Mouse (Mus musculus) bone marrow macrophage, adult 2 months (primary cell): ENCODE measurements at regions not wholly inside any gene's neighbourhood (a gene's known extent, or its start where the extent isn't known, plus 50 kb on each side); places are given as distances from the start of the nearest gene placed in this dataset.

Experiments
- H3K27ac ChIP-seq: 2 replicates; pipeline ENCODE4 v1.5.1; 2012; ENCODE audit warnings: low read depth, low read length; ENCODE audit not compliant: insufficient read depth
- H3K4me1 ChIP-seq: 2 replicates; pipeline ENCODE4 v1.6.1; 2012; ENCODE audit warnings: low read length; ENCODE audit not compliant: control insufficient read depth, insufficient read depth
- H3K4me3 ChIP-seq: 2 replicates; pipeline ENCODE4 v1.5.1; 2012; ENCODE audit warnings: mild to moderate bottlenecking, low read length, moderate library complexity; ENCODE audit not compliant: insufficient read depth
- CTCF ChIP-seq: IDR thresholded peaks from 2 replicates; pipeline ENCODE4 v1.5.1; 2012; ENCODE audit warnings: low read depth, mild to moderate bottlenecking, low read length, moderate library complexity
- POLR2A ChIP-seq: IDR thresholded peaks from 2 replicates; pipeline ENCODE4 v1.6.1; 2012; ENCODE audit warnings: mild to moderate bottlenecking, low read depth, low read length, borderline replicate concordance

GRCm38 (mm10) chr4:98236006-98236783 is 146.9 kb downstream of the Tm2d1 start:
- TF ChIP-seq POLR2A (no peak), CTCF (no peak)

GRCm38 (mm10) chr4:98228193-98228592 is 154.9 kb downstream of the Tm2d1 start:
- Histone ChIP-seq H3K27ac (no peak overlapping the region), H3K4me1 (no peaks in the 10 kb centered on the region), H3K4me3 (no peak overlapping the region)
- no peak for TF ChIP-seq POLR2A
- TF ChIP-seq CTCF = no peak

More at GRCm38 (mm10) chr4:98236006-98236783, 146.9 kb downstream of the Tm2d1 start:
- Histone ChIP-seq H3K4me3 (no peak overlapping the region), H3K27ac (no peak overlapping the region), H3K4me1 (no peaks in the 10 kb centered on the region)

- TF ChIP-seq CTCF = no peak
- no peak for TF ChIP-seq POLR2A
- Histone ChIP-seq H3K4me1 (no peaks in the 10 kb centered on the region), H3K27ac (no peak overlapping the region), H3K4me3 (no peak overlapping the region)
These were observed 158.7 kb downstream of the Tm2d1 start for GRCm38 (mm10) chr4:98224366-98224765.

- Histone ChIP-seq H3K27ac (no peak overlapping the region), H3K4me1 (no peaks in the 10 kb centered on the region), H3K4me3 (no peak overlapping the region)
- TF ChIP-seq CTCF (no peak), POLR2A (no peak)
These were observed 159.7 kb downstream of the Tm2d1 start for GRCm38 (mm10) chr4:98223429-98223828.

GRCm38 (mm10) chr4:98221566-98221965 is 161.5 kb downstream of the Tm2d1 start:
- no peak for TF ChIP-seq CTCF
- no peak for TF ChIP-seq POLR2A
- H3K4me1 ChIP-seq = no peaks in the 10 kb centered on the region
- H3K27ac ChIP-seq = no peak overlapping the region
- no peak overlapping the region for H3K4me3 ChIP-seq

- Histone ChIP-seq H3K4me1 (no peaks in the 10 kb centered on the region), H3K4me3 (no peak overlapping the region), H3K27ac (no peak overlapping the region)
- TF ChIP-seq CTCF = no peak
- no peak for TF ChIP-seq POLR2A
These were observed 167.9 kb downstream of the Tm2d1 start for GRCm38 (mm10) chr4:98215218-98215617.

GRCm38 (mm10) chr4:98207446-98207845 is 175.7 kb downstream of the Tm2d1 start:
- Histone ChIP-seq H3K4me1 (no peaks in the 10 kb centered on the region), H3K27ac (no peak overlapping the region), H3K4me3 (no peak overlapping the region)
- TF ChIP-seq CTCF = no peak
- TF ChIP-seq POLR2A = no peak

GRCm38 (mm10) chr4:98206245-98206970 is 176.7 kb downstream of the Tm2d1 start:
- TF ChIP-seq POLR2A (no peak), CTCF (no peak)
- Histone ChIP-seq H3K27ac (no peak overlapping the region), H3K4me1 (no peaks in the 10 kb centered on the region), H3K4me3 (no peak overlapping the region)

- H3K4me1 ChIP-seq = no peaks in the 10 kb centered on the region
- H3K4me3 ChIP-seq = no peak overlapping the region
- no peak overlapping the region for H3K27ac ChIP-seq
- TF ChIP-seq CTCF (no peak), POLR2A (no peak)
These were observed 180.0 kb downstream of the Tm2d1 start for GRCm38 (mm10) chr4:98203129-98203528.

GRCm38 (mm10) chr4:98202232-98202631 is 180.9 kb downstream of the Tm2d1 start:
- Histone ChIP-seq H3K4me1 (no peaks in the 10 kb centered on the region), H3K4me3 (no peak overlapping the region), H3K27ac (no peak overlapping the region)
- TF ChIP-seq POLR2A (no peak), CTCF (no peak)

- Histone ChIP-seq H3K27ac (no peak overlapping the region), H3K4me1 (no peaks in the 10 kb centered on the region), H3K4me3 (no peak overlapping the region)
- TF ChIP-seq CTCF (no peak), POLR2A (no peak)
These were observed 182.0 kb downstream of the Tm2d1 start for GRCm38 (mm10) chr4:98201102-98201501.
